Mouse (Mus musculus): ENCODE measurements around the gene Ddah1. TPM values are rescaled to one million over a fixed set of nuclear protein-coding genes. Genes with fewer than 3 reads are reported as not detected.
"Not testable (repeated sequence)": the region's sequence is repeated elsewhere in the genome, so short reads cannot be mapped to it uniquely, and the experiment has no call there.

Ddah1 gene
- total and polyA plus RNA-seq, 3 experiments: 4.5 to 5.9 (median 5.4) TPM

GRCm38 (mm10) chr3:145872680-145873079 is 114.2 kb downstream of the Ddah1 start:
- DNase-seq: peak in 1 of 2 experiments; percentile 44
- 56% methylated on average over 9 of the region's 9 CpGs for WGBS
- H3K27ac ChIP-seq: peak overlapping the region; percentile 74
- intact Hi-C loops (cut with DNase I): no loop called here
- peaks cover 6% of the 10 kb centered on the region for H3K4me1 ChIP-seq (ENCODE audit: control insufficient read depth, insufficient read depth, low read length)
- TF ChIP-seq CTCF (IDR thresholded peaks at IDR 0.05): no peak
- TF ChIP-seq EP300 (IDR thresholded peaks at IDR 0.05; ENCODE audit: insufficient read depth, low read depth, low read length): peak; percentile 78
- TF ChIP-seq POLR2A (IDR thresholded peaks at IDR 0.05; ENCODE audit: insufficient read depth, low read depth, low read length): 0 out of 2 replicates have a peak, but pooled peaks have one; percentile 13
- H3K27me3 ChIP-seq (ENCODE audit: control insufficient read depth, insufficient read depth, low read length): no peaks in the 10 kb centered on the region
- no peaks in the 10 kb centered on the region for H3K79me2 ChIP-seq (replicated peaks; ENCODE audit: control insufficient read depth, insufficient read depth, low read length)
- no peak overlapping the region for H3K4me3 ChIP-seq
- no peak overlapping the region for H3K9ac ChIP-seq (ENCODE audit: low read depth, low read length)
- peaks cover 2% of the 10 kb centered on the region; the same call in 1 of the 2 replicates for H3K36me3 ChIP-seq (ENCODE audit: control insufficient read depth, insufficient read depth, low read length)

DNA sequence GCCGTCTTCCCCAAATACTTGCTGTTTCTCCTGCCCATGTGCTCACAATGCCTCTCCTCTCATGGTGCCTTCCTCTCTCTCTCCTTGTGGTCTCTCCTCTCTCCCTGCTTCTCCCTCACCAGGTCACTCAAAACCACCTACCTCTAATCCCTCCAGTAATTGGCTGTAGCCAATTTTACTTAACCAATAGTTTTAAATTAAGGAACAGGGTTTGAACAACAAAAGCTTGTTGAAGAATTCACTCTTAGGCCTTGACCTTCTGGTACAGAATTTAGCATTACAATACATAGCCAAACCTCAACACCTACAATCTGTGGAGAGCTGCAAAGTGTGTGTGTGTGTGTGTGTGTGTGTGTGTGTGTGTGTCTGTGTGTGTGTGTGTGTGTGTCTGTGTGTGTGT is 114.8 kb downstream of the Ddah1 start:
- peak overlapping the region; percentile 74 for H3K27ac ChIP-seq
- no peaks in the 10 kb centered on the region for H3K27me3 ChIP-seq (ENCODE audit: control insufficient read depth, insufficient read depth, low read length)
- H3K36me3 ChIP-seq (ENCODE audit: control insufficient read depth, insufficient read depth, low read length): peaks cover 2% of the 10 kb centered on the region; the same call in 1 of the 2 replicates
- no peak for DNase-seq
- 77% methylated on average over 1 of the region's 1 CpGs for WGBS
- H3K4me3 ChIP-seq: no peak overlapping the region
- intact Hi-C loops (cut with DNase I): no loop called here
- H3K4me1 ChIP-seq (ENCODE audit: control insufficient read depth, insufficient read depth, low read length): peaks cover 6% of the 10 kb centered on the region
- no peak for TF ChIP-seq EP300 (IDR thresholded peaks at IDR 0.05; ENCODE audit: insufficient read depth, low read depth, low read length)
- no peak for TF ChIP-seq POLR2A (IDR thresholded peaks at IDR 0.05; ENCODE audit: insufficient read depth, low read depth, low read length)
- TF ChIP-seq CTCF (IDR thresholded peaks at IDR 0.05): no peak
- no peaks in the 10 kb centered on the region for H3K79me2 ChIP-seq (replicated peaks; ENCODE audit: control insufficient read depth, insufficient read depth, low read length)
- H3K9ac ChIP-seq (ENCODE audit: low read depth, low read length): no peak overlapping the region

GRCm38 (mm10) chr3:145874126-145874525 is 115.7 kb downstream of the Ddah1 start:
- H3K27me3 ChIP-seq (ENCODE audit: control insufficient read depth, insufficient read depth, low read length): no peaks in the 10 kb centered on the region
- peaks cover 2% of the 10 kb centered on the region; the same call in 1 of the 2 replicates for H3K36me3 ChIP-seq (ENCODE audit: control insufficient read depth, insufficient read depth, low read length)
- no peak overlapping the region for H3K9ac ChIP-seq (ENCODE audit: low read depth, low read length)
- H3K4me3 ChIP-seq: no peak overlapping the region
- DNase-seq: peak; percentile 52 to 74
- 37% methylated on average over 4 of the region's 4 CpGs for WGBS
- intact Hi-C loops (cut with DNase I): no loop called here
- peaks cover 6% of the 10 kb centered on the region for H3K4me1 ChIP-seq (ENCODE audit: control insufficient read depth, insufficient read depth, low read length)
- no peak for TF ChIP-seq POLR2A (IDR thresholded peaks at IDR 0.05; ENCODE audit: insufficient read depth, low read depth, low read length)
- TF ChIP-seq CTCF (IDR thresholded peaks at IDR 0.05): no peak
- peak; percentile 57; the same call in 1 of the 2 replicates for TF ChIP-seq EP300 (IDR thresholded peaks at IDR 0.05; ENCODE audit: insufficient read depth, low read depth, low read length)
- peak overlapping the region; percentile 81 for H3K27ac ChIP-seq
- H3K79me2 ChIP-seq (replicated peaks; ENCODE audit: control insufficient read depth, insufficient read depth, low read length): no peaks in the 10 kb centered on the region

GRCm38 (mm10) chr3:145876120-145876519 is 117.6 kb downstream of the Ddah1 start:
- H3K4me1 ChIP-seq (ENCODE audit: control insufficient read depth, insufficient read depth, low read length): peaks cover 6% of the 10 kb centered on the region
- H3K9ac ChIP-seq (ENCODE audit: low read depth, low read length): no peak overlapping the region
- H3K27me3 ChIP-seq (ENCODE audit: control insufficient read depth, insufficient read depth, low read length): no peaks in the 10 kb centered on the region
- no peak overlapping the region for H3K4me3 ChIP-seq
- H3K36me3 ChIP-seq (ENCODE audit: control insufficient read depth, insufficient read depth, low read length): peaks cover 2% of the 10 kb centered on the region; the same call in 1 of the 2 replicates
- 51% methylated on average over 11 of the region's 11 CpGs for WGBS
- DNase-seq: no peak
- intact Hi-C loops (cut with DNase I): no loop called here
- no peak for TF ChIP-seq CTCF (IDR thresholded peaks at IDR 0.05)
- TF ChIP-seq EP300 (IDR thresholded peaks at IDR 0.05; ENCODE audit: insufficient read depth, low read depth, low read length): no peak
- TF ChIP-seq POLR2A (IDR thresholded peaks at IDR 0.05; ENCODE audit: insufficient read depth, low read depth, low read length): no peak
- no peaks in the 10 kb centered on the region for H3K79me2 ChIP-seq (replicated peaks; ENCODE audit: control insufficient read depth, insufficient read depth, low read length)
- H3K27ac ChIP-seq: no peak overlapping the region

DNA sequence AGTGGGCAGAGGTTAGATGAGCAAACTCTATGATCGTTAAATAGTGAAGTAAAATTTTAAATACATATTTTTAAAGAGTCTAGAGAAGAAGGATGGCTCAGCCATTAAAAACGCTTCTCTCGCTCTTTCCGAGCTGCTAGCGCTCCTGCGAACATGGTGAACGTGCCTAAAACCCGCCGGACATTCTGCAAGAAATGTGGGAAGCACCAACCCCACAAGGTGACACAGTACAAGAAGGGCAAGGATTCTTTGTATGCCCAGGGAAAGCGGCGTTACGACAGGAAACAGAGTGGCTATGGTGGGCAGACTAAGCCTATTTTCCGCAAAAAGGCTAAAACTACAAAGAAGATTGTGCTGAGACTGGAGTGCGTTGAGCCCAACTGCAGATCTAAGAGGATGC is 120.4 kb downstream of the Ddah1 start:
- not testable (repeated sequence) for H3K36me3 ChIP-seq (ENCODE audit: control insufficient read depth, insufficient read depth, low read length); H3K9ac ChIP-seq (ENCODE audit: low read depth, low read length); H3K27ac ChIP-seq; H3K27me3 ChIP-seq (ENCODE audit: control insufficient read depth, insufficient read depth, low read length); H3K4me1 ChIP-seq (ENCODE audit: control insufficient read depth, insufficient read depth, low read length); H3K79me2 ChIP-seq (replicated peaks; ENCODE audit: control insufficient read depth, insufficient read depth, low read length); H3K4me3 ChIP-seq
- 95% methylated on average over 13 of the region's 14 CpGs for WGBS
- intact Hi-C loops (cut with DNase I): loop anchor here (2.0 kb wide), 1 partner anchor 16 kb away; no protein-coding TSS in a partner anchor
- peak in 1 of 2 experiments; percentile 13 for DNase-seq

DNA sequence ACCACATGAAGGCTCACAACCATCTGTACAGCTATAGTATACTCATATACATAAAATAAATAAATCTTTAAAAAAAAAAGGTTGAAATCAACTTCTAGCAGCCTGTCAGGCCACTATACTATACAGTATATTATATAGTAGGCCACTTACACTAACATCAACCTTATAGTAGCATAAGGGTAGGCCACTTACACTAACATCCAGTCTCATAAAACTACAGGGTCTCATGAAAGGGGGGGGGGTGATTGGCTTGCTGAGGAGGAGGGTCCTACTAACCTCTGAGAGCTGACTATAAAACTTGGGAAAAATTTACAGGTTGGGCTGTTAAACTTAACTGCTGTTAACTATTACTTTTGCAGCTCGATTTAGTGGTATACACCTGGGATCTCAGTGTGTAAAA is 121.9 kb downstream of the Ddah1 start:
- Histone ChIP-seq H3K36me3 (ENCODE audit: control insufficient read depth, insufficient read depth, low read length) (no peaks in the 10 kb centered on the region), H3K27me3 (ENCODE audit: control insufficient read depth, insufficient read depth, low read length) (no peaks in the 10 kb centered on the region), H3K4me3 (no peak overlapping the region), H3K79me2 (replicated peaks; ENCODE audit: control insufficient read depth, insufficient read depth, low read length) (no peaks in the 10 kb centered on the region), H3K4me1 (ENCODE audit: control insufficient read depth, insufficient read depth, low read length) (peaks cover under 1% of the 10 kb centered on the region), H3K27ac (no peak overlapping the region), H3K9ac (ENCODE audit: low read depth, low read length) (no peak overlapping the region)
- no peak for DNase-seq
- TF ChIP-seq CTCF (IDR thresholded peaks at IDR 0.05) (no peak), EP300 (IDR thresholded peaks at IDR 0.05; ENCODE audit: insufficient read depth, low read depth, low read length) (no peak)
- intact Hi-C loops (cut with DNase I): no loop called here
- 100% methylated on average over 1 of the region's 1 CpGs for WGBS
